Mouse (Mus musculus): ENCODE measurements around the gene Mettl13.

The Mettl13 gene

DNA sequence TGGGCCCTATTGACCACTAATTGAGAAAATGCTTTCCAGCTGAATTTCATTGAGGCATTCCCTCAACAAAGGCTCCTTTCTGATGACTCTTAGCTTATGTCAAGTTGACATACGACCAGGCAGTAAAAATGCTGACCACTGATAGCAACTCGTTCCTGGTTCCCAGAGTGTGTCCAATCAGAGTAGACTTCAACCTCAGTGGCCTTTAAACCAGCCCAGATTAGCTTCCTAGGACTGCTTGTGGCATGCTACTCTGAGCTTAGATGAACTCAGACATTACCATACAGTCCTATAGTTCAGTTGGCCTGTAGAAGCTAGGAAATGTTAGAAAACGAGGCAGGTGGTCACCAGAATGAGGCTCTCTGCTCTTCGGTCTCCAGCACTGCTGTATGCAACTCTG is 16.0 kb downstream of the Mettl13 start:
- no peak for DNase-seq (ENCODE audit: low spot score in 2 of 2)

GRCm38 (mm10) chr1:162531584-162531983 is 16.8 kb downstream of the Mettl13 start:
- DNase-seq (ENCODE audit: low spot score in 2 of 2): no peak

DNA sequence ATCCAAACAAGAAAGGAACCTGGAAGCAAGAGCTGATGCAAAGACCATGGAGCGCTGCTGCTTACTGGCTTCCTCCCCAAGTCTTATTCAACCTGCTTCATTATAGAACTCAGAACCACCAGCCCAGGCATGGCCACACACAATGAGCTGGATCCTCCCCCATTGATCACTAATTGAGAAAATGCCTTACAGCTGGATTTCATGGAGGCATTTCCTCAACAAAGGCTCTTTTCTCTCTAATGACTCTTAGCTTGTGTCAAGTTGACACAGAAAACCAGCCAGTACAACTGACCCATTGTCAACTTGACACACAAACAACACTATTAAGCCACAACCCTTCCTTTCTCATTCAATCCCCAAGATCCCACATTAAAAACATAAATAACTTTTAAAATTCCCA is 17.7 kb downstream of the Mettl13 start:
- DNase-seq (ENCODE audit: low spot score in 2 of 2): no peak

- DNase-seq (ENCODE audit: low spot score in 2 of 2): no peak
These were observed 18.7 kb downstream of the Mettl13 start for GRCm38 (mm10) chr1:162529651-162530050.

DNA sequence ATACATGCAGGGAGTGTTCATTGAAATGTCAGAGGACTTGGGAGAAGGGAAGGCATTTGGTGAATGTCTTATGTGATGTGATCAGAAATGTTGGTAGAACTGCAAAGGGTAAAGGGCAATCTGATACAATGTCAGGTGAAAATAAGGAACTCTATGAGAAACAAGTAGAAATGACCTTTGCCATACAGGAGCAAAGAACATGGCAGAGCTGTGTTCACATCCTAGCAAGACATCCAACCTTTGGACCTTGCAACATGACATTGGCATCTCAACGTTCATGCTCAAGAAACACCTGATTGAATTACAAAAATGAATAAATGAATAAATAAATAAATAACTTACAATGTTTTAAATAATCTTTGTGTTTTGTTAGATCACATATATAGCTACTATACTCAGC is 33.2 kb downstream of the Mettl13 start:
- no peak for DNase-seq (ENCODE audit: low spot score in 2 of 2)

DNA sequence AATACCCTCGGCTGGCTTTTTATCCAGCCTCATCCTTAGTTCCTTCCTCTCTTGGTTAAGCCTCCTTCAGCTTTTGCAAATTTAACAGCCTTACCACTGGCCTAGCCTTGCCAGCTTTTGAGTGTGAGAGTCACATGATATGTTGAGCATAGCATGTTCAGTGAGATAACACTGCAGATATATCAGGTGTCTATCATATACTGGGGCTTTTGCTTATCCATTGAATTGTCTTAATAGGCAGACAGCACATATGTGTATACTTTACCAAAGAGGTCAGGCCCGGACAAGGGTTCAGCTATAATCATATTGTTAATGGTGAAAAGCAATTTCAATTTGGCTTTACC is 38.4 kb downstream of the Mettl13 start:
- no peak for DNase-seq (ENCODE audit: low spot score in 2 of 2)

DNA sequence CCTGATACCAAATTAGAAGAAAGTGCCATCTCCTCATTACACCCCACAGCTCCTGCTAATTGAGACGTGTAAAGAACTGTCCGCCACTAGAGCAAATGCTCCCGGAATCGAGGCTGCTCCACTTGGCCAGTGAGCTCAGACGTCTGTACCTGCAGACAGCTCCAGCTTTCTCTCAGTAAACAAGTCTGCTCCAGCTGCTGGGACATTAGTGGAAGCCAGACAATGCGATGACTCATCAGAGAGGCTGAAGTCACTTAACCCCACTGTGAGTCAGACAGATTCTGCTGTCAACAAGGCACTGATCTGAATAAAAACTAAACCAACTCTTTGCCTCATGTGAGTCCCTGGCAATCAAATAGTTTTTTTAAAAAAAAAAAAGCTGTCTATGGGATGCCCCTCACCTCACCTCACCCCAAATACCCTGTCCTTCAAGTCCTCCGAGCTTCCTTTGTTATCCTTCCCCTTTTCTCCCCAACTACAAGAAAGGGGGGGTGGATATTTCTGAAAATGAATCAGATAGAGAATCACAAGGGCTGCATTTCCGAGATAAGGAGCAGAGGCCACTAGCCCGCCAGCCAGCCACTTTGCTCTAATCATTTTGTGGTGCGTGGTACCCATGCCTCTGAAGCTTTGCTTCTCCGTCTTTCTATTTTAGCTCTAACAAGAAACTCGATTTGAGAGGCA is 38.9 kb downstream of the Mettl13 start:
- no peak for DNase-seq (ENCODE audit: low spot score in 2 of 2)

- DNase-seq (ENCODE audit: low spot score in 2 of 2): no peak
These were observed 39.9 kb downstream of the Mettl13 start for GRCm38 (mm10) chr1:162508211-162509005.

- no peak for DNase-seq (ENCODE audit: low spot score in 2 of 2)
These were observed 41.8 kb downstream of the Mettl13 start for GRCm38 (mm10) chr1:162506516-162506915.

DNA sequence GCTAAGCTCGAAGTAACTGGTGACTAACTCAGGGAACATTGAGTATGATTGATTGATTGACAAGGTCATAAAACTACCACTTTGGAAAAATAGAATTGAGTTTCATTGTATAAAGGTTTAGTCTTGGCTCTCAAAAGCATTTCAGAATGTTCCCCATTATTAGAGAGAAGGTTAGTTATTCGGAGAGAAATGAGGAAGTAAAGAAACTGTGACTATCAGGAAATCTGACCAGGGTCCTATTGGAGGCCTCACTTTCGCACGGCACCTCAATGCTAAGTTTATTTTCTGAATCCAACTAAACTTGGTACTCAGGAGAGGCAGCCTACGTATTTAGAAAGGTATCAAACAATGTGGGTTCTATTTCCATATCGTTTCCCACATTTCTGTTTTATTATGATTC is 42.7 kb downstream of the Mettl13 start:
- DNase-seq (ENCODE audit: low spot score in 2 of 2): no peak
